Mouse (Mus musculus) urinary bladder, adult 2 months (tissue): Measurements from ENCODE around the gene Zfyve16. TPM values are rescaled to one million over a fixed set of nuclear protein-coding genes. Genes with fewer than 3 reads are reported as not detected.

Source experiments
- DNase-seq: peaks from one replicate; pipeline ENCODE4 v3.0.0; 2022; ENCODE audit warnings: low spot score
- polyA plus RNA-seq: library from polyadenylated mRNA; depleted of rRNA; stranded (reverse); fragments of >200 nt; gene quantifications from 2 replicates; pipeline ENCODE4 v1.2.3, GENCODE M21; 2012; rRNA removed

The Zfyve16 gene
- polyA plus RNA-seq, result 10.3 and 10.7 TPM in 2 replicates

DNA sequence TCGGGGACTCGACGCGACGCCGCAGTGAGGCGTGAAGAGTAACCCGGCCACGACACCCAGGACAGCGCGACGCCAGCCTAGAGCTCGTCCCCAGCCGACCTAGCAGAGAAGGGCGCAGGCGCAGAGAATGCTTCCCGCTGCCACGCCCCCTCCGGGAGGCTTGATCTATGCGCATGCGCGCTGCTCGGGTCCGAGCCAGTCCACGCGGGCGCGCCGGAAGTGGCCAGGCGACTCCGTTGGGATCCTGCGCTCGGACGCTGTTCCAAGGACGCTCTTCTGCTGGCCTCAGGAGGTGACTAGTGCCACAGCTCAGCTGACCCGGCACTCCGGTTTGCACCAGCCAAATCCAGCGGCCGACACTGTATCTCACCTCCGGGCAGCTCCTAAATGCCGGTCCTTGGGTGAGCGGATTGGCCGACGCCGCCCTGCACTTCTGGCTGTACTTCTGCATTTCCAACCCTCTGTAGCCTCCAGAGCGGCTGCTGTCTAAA lies at the start of gene Zfyve16:
Zfyve16 (minus strand) TSS at position 148 of the 491 bp plus-strand sequence.
- DNase-seq, result peak; percentile 99

DNA sequence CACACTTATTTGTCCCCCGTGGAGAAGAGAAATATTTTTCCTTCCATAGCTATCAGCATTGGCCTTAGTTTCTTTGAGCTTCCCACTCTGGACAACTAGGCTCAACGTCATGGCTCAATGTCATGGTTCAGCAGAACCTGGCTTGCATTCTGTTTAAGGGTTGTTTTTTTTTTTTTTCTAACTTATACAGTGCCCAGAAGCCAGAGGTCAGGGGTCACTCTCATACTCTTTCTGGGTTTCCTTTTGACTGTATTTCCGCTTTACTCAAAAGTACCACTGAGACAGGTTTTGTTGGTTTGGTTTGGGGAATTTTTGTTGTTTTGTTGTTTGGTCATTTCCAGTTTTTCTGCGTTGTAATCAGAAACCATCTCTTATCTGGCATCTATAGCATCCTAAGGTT lies 47.5 kb upstream of the Zfyve16 start:
- no peak for DNase-seq

DNA sequence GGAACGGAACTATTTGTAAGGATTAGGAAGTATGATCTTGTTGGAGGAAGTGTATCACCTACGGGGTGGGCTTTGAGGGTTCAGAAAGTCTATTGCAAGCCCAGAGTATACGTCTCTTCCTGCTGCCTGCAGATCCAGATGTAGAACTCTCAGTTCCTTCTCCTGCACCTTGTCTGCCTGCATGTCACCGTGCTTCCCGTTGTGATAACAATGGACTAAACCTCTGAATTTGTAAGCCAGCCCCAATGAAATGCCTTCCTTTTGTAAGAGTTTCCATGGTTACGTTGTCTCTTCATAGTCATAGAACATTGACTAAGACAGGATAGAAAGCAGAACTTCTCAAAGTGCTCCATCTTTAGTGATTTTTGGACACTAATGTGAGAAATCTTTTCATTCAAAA lies 46.0 kb upstream of the Zfyve16 start:
- DNase-seq, result no peak

DNA sequence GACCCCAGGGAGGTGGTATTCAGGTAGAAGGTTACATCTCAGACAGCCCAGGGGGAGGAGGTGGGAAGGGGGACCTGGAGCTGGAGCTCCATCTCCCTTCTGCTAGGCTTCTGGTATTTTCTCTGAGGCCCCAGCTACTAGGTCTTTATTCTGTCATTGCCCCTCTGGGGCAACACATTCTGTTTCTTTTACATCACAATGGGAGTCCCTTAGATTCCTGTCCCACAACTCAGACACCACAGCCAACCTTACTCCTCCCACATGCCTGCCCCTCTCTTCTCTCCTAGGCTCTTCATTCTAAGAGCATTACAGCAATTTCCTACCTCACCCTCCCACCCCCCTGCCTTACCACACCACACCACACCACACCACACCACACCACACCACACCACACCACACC lies 45.4 kb upstream of the Zfyve16 start, which contains the start of gene Spz1:
Spz1 (minus strand) TSS at position 101 of the 400 bp plus-strand sequence.
- no peak for DNase-seq

DNA sequence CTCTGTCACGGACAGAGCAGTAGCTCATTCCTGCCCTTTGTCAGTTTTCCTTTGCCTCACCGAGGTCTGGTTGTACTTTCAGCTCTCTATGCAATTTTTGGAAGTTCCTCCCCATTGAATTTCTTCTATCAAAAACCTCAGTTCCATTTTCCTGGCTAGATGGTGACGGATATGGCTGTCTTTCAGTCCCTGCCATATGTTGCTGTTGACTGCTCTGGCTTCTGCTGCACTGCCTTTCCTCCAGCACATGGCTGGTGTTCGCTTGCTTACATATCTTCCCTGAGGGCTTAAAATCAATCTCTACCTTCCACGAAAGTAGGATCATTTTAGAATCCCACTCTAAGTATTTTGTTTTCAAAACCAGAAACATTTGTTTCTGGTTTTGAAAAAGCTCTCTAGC lies 28.8 kb upstream of the Zfyve16 start:
- DNase-seq, result no peak

DNA sequence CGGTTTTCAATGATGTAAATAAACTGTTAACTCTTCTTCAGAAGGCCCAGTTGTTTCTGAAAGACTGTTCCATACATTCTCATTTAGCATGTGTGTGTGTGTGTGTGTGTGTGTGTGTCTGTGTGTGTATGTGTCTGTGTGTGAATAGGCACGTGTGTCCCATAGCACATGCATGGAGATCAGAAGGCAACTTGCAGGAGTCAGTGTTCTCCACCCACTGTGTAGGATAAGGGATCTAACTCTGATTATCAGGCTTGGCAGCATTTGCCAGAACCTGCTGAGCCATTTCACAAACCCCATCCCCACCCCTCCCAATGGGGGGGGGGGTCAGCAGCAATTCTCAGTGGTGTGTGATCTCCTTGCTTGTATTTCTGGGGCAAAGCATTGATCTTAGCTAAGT lies 26.6 kb upstream of the Zfyve16 start:
- no peak for DNase-seq

DNA sequence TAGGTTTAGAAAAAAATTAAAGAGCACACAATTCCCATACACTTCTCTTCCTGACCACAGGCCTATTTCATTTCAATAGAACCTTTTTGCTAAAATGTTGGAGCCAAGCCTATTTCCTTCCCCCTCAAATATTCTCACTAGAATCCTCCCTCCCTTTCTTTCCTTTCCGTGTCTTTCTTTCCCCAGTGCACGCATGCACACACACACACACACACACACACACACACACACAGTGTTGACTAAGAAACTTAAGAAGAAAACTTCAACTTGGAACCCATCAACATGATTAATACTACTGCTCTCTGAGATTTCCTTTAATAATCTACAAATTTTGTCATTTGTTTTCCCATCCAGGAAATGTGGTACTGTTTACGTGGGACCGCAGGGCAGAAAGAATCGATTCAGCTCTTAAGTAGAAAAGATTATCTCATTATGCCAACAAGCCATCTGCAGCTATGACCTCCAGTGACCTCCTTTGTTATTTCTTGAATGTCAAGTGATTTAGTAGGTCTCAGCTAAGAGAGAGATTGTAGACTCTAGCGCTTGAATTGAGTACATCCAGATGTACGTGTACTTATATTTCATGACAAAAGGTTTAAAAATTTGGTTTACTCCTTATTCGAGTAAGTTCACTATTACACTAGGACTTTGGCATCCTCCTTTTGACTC lies 25.9 kb upstream of the Zfyve16 start:
- no peak for DNase-seq

DNA sequence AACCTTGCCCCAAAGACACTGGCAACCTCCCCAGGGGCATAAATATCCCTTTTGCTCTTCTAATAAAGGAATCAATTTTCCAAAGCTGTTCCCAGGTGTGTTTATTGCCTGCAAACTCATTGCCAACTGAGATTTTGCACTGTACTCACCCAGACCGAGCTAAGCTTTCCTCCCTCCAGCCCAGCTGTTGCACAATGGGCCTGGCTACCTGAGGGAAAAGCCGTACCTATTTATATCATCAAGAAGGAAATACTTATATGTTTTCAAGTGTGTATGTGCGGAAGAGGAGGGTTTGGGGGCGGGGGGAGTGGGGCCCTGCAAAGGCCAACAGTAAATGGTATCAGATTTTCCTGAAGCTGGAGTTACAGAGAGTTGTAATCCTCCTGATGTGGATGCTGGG lies 16.4 kb upstream of the Zfyve16 start:
- no peak for DNase-seq

DNA sequence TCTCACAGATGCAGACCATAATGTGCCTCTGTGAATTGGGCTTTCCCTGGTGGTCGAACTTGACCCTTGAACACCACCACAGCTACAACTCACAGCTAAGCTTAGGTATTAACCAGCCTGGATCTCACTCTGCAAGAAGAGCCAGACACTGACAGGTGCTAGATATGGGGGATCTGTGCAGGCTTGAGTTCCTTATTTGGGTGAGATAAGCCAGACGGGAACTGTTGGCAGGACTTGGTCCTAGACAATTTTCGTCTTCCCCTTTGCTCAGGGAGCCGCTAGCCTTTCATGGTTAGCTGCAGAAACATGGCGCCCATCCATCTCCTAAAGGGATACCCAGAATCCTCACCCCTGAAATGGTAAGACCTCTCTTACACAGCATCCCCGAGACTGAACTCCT lies 10.3 kb upstream of the Zfyve16 start:
- DNase-seq, result no peak

DNA sequence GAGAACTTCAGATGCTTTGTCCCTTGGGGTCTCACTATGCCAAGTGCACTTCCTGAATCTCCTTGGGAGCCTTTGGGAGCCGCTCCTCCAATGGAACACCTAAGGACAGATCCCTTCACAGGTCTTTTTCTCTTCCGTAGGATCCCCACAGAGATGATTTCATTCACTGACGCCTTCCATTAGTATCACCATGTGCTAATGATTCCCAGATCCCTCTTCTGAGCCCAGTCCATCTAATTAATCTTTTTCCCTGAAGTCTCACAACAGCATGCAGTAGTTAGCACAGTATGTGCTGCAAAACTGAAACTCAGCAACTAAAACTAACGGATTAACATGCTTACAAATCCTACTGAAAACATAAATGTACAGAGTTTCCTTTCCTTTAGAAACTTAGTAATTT lies 8.5 kb upstream of the Zfyve16 start:
- DNase-seq, result no peak

DNA sequence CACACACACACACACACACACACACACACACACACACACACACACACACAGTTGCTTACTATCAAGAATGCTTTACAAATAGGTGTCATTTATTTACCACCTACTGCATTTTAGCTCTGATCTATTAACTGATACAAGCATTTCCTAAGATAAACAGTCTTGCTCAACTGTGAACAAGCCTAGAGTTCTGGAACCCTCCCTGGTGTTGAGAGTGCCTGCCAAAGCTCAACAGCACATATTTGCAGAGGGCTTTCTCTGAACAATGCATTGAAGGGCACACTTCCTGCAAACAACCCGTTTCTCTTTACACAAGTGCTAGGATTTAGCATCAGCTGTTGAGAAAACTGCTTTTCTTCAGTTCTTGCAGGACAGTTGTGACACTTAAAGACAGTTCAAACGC lies 3.1 kb upstream of the Zfyve16 start:
- DNase-seq, result no peak

DNA sequence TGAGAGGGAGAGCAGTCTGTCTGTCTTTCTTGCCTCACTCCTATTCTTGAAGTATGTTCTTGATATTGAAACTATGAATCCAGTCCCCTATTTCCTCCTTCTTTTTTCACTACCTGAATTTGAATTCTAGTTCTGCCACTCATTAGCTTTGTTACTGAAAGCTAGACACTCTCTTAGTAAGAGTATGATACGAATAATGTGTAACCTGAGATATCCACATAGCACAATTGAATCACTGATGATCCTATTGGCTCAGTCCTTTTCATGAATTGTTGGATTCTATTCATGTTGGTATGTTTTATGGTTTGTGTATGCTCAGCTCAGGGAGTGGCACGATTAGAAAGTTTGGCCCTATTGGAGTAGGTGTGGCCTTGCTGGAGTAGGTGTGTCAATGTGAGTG lies 1.5 kb upstream of the Zfyve16 start:
- no peak for DNase-seq

DNA sequence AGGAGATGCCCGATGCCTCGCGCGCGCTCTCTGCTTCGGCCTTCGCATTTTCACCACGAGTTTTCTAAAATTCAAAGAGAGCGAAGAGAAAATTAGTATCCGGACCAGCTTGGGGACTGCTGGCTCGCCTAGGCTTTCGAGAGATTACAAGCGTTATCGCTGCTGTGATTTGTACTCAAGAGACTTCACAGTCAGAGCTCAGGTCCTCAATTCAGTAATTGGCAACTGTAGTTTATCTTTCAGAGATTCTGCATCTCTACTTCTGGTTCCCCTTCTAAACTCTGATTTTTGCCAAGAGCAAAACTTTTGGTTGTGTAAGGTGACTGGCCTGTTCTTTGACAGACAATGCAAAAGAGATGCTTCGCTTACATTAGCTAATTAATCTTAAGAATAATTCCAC lies 569 bp upstream of the Zfyve16 start:
- DNase-seq, result no peak

DNA sequence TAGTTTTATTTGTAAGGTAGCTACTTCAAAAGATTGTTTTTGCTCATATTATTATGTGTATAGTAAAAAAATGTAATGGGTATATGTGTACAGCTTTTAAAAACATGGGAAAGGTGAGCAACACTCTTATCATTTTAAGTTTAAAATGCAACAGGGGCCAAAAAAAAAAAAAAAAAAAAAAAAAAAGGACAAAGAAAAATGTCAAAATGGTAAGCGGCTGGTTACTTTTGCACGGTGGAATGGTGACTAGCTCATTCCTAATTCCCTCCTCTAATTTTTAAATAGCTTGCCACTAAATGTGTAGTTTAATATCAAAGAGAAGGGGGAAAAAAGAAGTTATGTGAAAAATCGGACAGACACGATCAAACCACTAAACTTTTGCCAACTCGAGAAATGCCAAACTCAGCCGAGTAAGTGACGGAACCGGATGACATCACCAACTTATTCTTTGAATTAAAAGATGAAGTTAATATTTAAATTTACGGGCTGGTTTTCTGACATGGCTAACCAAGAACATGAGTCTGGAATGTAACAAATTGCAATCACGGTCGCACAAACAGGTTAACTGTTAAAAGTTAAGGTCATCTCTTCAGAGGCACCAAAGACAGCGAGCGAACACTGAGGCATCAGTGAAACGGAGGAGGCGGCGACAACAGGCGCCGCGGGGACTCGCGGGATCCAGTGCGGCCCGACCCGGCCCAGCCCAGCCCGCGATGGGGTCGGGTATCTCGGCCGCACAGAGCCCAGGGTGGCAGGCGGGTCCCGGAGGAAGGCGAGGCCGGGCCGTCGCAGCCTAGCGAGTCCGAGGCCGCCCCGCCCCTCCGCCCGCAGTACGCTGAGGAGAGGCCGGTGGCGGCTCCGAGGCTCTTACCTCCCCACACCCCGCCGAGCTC lies 594 bp downstream of the Zfyve16 start:
- DNase-seq, result no peak

DNA sequence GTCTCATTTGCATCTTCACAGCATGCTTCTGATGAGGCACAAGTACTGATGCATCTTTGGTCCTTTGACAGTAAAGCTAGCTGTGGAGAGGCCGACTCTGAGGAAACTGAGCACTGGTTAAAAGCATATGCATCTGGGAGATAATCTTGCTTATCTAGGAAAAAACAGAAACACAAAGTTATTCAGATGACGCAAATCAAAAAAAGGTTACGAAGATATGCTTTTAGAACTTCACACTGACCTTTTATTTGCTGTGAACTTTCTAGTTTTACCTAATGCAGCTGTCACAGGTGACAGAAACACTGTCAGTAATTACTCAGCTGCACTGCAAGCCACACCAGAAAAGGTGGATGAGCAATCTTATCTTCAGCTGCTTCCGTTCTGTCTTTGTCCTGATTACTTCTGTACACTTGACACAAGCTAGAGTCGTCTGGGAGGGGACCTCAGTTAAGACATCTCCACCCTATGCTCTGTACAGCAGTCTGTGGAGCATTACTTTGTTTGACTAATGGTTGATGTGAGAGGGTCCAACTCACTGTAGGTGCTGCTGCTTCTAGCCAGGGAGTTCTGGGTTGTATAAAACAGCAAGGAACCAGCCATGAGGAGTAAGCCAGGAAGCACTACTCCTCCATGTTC lies 7.4 kb downstream of the Zfyve16 start:
- no peak for DNase-seq

DNA sequence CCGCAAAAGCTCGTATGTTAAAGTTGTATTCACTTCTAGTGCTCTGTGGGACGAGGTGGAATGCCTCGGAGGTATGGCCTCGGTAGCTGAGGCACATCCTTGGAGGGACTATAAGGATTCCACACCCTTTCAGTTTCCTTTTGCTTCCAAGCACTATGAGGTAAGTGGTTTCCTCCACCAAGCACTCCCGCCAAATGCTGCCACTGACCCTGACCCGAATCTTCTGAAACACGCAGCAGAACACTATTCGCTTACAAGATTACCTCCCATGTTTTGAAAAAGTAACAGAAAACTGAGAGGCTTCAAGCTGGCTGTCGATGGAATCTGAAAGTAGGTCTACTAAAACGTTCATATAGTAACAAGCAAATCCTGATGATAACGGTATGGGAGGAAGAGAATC lies 25.8 kb downstream of the Zfyve16 start:
- no peak for DNase-seq

DNA sequence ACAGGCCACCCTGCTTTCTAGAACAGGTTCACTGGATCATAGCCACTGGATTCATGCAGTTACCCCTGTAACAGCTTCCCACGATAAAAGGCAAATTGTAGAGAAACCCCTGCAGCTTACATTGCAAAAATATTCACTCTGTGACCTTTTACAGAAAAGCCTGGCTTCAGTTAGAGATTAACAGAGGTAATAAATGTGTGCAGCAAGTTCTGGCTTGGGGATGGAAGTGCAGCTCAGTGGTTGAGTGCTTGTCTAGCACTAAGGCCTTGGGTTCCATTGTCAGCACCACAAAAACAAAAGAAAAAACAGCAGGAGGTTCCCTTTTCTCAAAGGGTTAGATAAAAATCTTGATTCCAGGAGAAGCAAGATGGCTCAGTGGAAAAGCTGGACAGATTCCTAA lies 38.7 kb downstream of the Zfyve16 start:
- DNase-seq, result no peak

DNA sequence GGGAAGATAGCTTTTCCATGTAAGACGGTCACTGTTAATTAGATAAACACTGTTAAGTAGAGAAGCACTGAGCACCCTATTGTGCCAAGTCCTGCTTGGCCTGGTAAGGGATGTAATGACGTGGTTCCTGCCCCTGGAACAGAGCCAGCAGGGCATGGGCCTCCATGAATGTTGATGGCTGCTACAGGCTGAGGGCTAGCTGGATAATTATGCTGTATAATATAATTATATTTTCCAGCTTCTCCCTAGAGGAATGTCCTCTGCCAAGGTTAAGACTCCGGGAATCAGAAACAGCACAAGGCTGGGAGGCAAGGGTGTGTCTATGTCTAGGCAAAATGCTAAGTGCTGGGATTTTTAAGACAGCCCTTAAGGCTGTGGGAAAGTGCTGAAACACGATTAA lies 39.9 kb downstream of the Zfyve16 start:
- no peak for DNase-seq

DNA sequence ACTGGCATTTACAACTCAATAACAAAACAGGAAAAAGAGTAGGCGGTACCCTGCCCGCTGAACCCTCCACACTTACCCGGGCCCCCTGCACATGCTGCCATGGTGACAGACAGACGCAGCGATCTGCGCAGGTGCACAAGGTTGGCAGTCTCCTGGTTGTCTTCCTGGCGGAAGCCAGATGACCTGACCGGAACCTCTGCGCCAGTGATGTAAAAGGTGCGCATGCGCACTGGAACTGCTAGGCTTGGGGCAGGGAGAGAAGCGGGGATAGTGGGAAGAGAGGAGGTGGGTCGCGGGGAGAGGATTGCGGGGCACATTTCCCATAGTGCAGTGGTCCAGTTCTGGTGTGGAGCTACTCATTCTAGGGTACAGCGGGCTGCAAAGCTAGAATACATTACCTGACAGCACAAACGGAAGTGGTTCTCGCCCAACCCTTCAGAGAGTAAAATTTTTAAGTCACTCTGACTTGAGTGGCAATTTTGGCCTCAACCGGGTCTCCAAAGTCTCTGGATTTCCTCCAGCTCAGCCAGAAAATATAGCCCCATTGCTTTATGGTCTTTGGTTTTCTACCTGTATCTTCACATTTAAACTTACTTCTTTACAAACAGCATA lies 46.7 kb downstream of the Zfyve16 start, which contains the start of gene Fam151b:
Fam151b (minus strand) TSS at position 164 of the 612 bp plus-strand sequence.
- peak; percentile 74 for DNase-seq

DNA sequence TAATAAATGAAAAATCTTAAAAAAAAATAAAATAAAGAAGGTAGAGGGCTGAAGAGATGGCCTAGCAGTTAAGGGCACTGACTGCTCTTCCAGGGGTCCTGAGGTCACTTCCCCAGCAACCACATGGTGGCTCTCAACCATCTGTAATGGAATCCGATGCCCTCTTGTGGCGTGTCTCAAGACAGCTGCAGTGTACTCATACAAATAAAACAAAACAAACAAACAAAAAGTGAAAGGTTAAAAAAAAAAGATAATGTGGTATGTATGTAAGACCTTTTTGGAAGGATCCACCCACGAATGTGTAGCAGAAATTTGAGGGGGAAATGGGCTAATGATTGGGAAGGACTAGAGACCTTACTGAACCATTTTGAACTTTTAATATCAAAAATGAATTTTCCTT lies 47.3 kb downstream of the Zfyve16 start:
- DNase-seq, result no peak

DNA sequence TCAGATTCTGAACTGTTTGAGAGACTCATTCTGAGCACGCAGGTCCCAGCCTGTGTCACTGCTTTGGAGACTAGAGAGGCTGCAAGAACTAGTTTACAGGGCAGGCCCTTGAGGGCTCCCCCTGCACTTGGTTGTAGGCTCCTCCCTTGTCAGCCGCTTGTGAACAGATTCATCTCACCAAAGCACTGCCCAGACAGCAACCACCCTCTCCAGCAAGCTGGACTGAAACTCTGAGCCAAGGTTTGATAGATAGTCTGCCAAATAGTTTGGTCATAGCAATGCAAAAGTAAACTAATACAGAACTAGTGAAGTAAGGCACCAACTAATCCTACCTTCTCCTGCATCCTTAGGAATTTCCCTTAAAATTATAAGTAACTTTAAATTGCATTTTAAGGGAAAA lies 60.5 kb downstream of the Zfyve16 start:
- DNase-seq, result no peak

DNA sequence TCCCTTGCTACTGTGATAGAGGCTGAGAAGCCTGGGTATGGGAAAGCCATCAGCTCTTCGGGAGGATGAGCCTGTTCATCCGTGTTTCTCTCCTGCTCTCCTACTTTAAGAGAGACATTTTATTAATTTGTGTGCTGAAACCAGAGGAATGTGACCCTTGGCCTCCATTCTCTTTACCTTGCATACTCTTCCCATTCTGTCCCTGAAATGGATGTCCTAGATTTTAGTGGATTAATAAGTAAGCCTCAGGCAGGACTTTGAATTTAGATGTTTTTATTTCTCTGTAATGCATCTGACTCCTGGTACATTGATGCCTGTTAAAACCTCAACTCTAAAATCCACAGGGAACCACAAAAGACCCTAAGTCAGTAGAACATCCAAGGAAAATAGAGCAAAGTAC lies 61.3 kb downstream of the Zfyve16 start:
- DNase-seq, result no peak
